Mouse (Mus musculus) naive thymus-derived CD4-positive, alpha-beta T cell, adult 5 months (primary cell): ENCODE data around the gene Gngt1. TPM values are rescaled to one million over a fixed set of nuclear protein-coding genes. Genes with fewer than 3 reads are reported as not detected.

ENCODE experiments used
- polyA plus RNA-seq: library from polyadenylated mRNA; unstranded; fragments of 100-300 nt; shearing (Covaris generic); gene quantifications from one replicate; pipeline ENCODE4 v1.2.1, GENCODE M21; 2017

Gngt1 gene
- polyA plus RNA-seq, result not detected

GRCm38 (mm10) chr6:3993492-3993891 lies at the start of gene Gngt1:
Gene Gngt1, plus strand, starts transcription at chr6:3993792.

GRCm38 (mm10) chr6:3988750-3989149 lies 4.8 kb upstream of the Gngt1 start, which contains the start of gene Tfpi2:
Gene Tfpi2, minus strand, starts transcription at chr6:3988919.

GRCm38 (mm10) chr6:4003890-4004306 lies 10.3 kb downstream of the Gngt1 start, which contains the start of gene Gng11:
Gene Gng11, plus strand, starts transcription at chr6:4003904.

Other genes starting within 250 kb of the Gngt1 start
- not detected for gene Calcr, start 229.1 kb upstream of the Gngt1 start, polyA plus RNA-seq
- 0.30 TPM for gene Tfpi2, start 4.9 kb upstream of the Gngt1 start, polyA plus RNA-seq
- gene Gng11, start 10.1 kb downstream of the Gngt1 start, polyA plus RNA-seq, result not detected
- 25.0 TPM for gene Bet1, start 93.2 kb downstream of the Gngt1 start, polyA plus RNA-seq